In genomic region chr2:166583292-166583691, GRCm38 (mm10) we compare ENCODE assay signal across 17 mouse cellular contexts.
A peak's percentile ranks its signal among the peaks of the same experiment; 100 is the strongest.
DNase-seq lines count a peak whose midpoint lies in the region; ATAC-seq and TF ChIP-seq lines count a peak whose summit lies in the region.
"Had no signal": no experiment of that assay in that cellular context is flagged by ENCODE, and none has a peak within 500 bp of the region (broad histone marks: within the 10 kb centered on the region; RNA-seq: fewer than 3 reads in every experiment).

No protein-coding gene starts in this region.

- intact Hi-C loops in gastrocnemius, adult 2 months (cut with DNase I), result no loop called here
- intact Hi-C loops in gastrocnemius, postnatal 14 days (cut with DNase I; ENCODE audit: low total_unique reads), result no loop called here
- intact Hi-C loops in heart, postnatal 10 days (cut with DNase I), result no loop called here

- no peak overlapping the region for H3K27ac ChIP-seq in gastrocnemius, adult 2 months
- no peak overlapping the region for H3K27ac ChIP-seq in liver, postnatal 0 days (ENCODE audit: low read depth)
- H3K27ac ChIP-seq in liver, embryonic 12.5 days, result no peak overlapping the region
- H3K27ac ChIP-seq in CH12.LX (ENCODE audit: insufficient read depth, low read depth), result no peak overlapping the region
- H3K27ac ChIP-seq: embryonic facial prominence, embryonic 10.5 days; forebrain, embryonic 10.5 days; heart, embryonic 13.5 days; intestine, embryonic 15.5 days; lung, embryonic 15.5 days; midbrain, embryonic 10.5 days; stomach, embryonic 15.5 days had no signal

- H3K79me2 ChIP-seq in CH12.LX (replicated peaks; ENCODE audit: control insufficient read depth, extremely low read depth, insufficient read depth, poor library complexity, severe bottlenecking), result no peaks in the 10 kb centered on the region

- no peak for TF ChIP-seq POLR2A in CH12.LX (IDR thresholded peaks at IDR 0.05; ENCODE audit: low read depth, low read length)

- peak; percentile 21; the same call in 1 of the 2 replicates for TF ChIP-seq CTCF in gastrocnemius, adult 2 months (IDR thresholded peaks at IDR 0.05)
- TF ChIP-seq CTCF in liver, postnatal 0 days (IDR thresholded peaks at IDR 0.05; ENCODE audit: low read depth), result peak; percentile 55
- peak; percentile 28 to 42; a peak in 3 of 4 replicates for TF ChIP-seq CTCF in CH12.LX (conservative IDR thresholded peaks at IDR 0.05 in 1 of 2, IDR thresholded peaks at IDR 0.05 in 1 of 2; ENCODE audit: low read depth in 2 of 2, low read length in 2 of 2)

- no peak overlapping the region for H3K9ac ChIP-seq in liver, postnatal 0 days (replicated peaks)
- H3K9ac ChIP-seq in liver, embryonic 12.5 days, result no peak overlapping the region
- H3K9ac ChIP-seq in CH12.LX (ENCODE audit: insufficient read depth, low read depth), result no peak overlapping the region
- H3K9ac ChIP-seq: heart, embryonic 13.5 days; intestine, embryonic 15.5 days; lung, embryonic 15.5 days; stomach, embryonic 15.5 days had no signal

- TF ChIP-seq EP300 in liver, postnatal 0 days (IDR thresholded peaks at IDR 0.05; ENCODE audit: low read depth), result no peak
- no peak for TF ChIP-seq EP300 in CH12.LX (IDR thresholded peaks at IDR 0.05; ENCODE audit: low read length)

- H3K4me1 ChIP-seq in liver, postnatal 0 days (ENCODE audit: insufficient read depth), result no peaks in the 10 kb centered on the region
- no peaks in the 10 kb centered on the region for H3K4me1 ChIP-seq in liver, embryonic 12.5 days
- peaks cover 0 to 13% of the 10 kb centered on the region in 2 experiments; a peak in 3 of 4 replicates for H3K4me1 ChIP-seq in CH12.LX (ENCODE audit: control insufficient read depth in 1 of 2, insufficient read depth in 2 of 2)
- H3K4me1 ChIP-seq: embryonic facial prominence, embryonic 10.5 days; forebrain, embryonic 10.5 days; heart, embryonic 13.5 days; intestine, embryonic 15.5 days; lung, embryonic 15.5 days; midbrain, embryonic 10.5 days; stomach, embryonic 15.5 days had no signal

- H3K36me3 ChIP-seq in liver, postnatal 0 days (replicated peaks; ENCODE audit: insufficient read depth, low read length), result peaks cover 62% of the 10 kb centered on the region
- H3K36me3 ChIP-seq in liver, embryonic 12.5 days, result peaks cover 90% of the 10 kb centered on the region
- H3K36me3 ChIP-seq in CH12.LX (replicated peaks in 1 of 2; ENCODE audit: control insufficient read depth in 1 of 2, insufficient read depth in 1 of 2, low read length in 1 of 2), result peaks cover 59 to 99% of the 10 kb centered on the region in 2 experiments
- H3K36me3 ChIP-seq: lung, embryonic 15.5 days; stomach, embryonic 15.5 days had no signal

- no peaks in the 10 kb centered on the region for H3K27me3 ChIP-seq in liver, postnatal 0 days (ENCODE audit: insufficient read depth, low read length)
- no peaks in the 10 kb centered on the region for H3K27me3 ChIP-seq in liver, embryonic 12.5 days (replicated peaks)
- no peaks in the 10 kb centered on the region for H3K27me3 ChIP-seq in CH12.LX (replicated peaks)
- H3K27me3 ChIP-seq: heart, embryonic 13.5 days; intestine, embryonic 15.5 days; lung, embryonic 15.5 days; stomach, embryonic 15.5 days had no signal

- ATAC-seq in liver, postnatal 0 days, result no peak
- ATAC-seq in liver, embryonic 12.5 days, result no peak
- ATAC-seq: intestine, embryonic 15.5 days had no signal

- TF ChIP-seq RAD21 in CH12.LX (IDR thresholded peaks at IDR 0.05; ENCODE audit: low read depth, low read length), result no peak

- H3K4me2 ChIP-seq in liver, postnatal 0 days (ENCODE audit: low read depth, low read length), result no peak overlapping the region
- H3K4me2 ChIP-seq in liver, embryonic 12.5 days, result no peak overlapping the region
- H3K4me2 ChIP-seq in CH12.LX (ENCODE audit: insufficient read depth, low read depth, poor library complexity, severe bottlenecking), result no peak overlapping the region
- H3K4me2 ChIP-seq: heart, embryonic 13.5 days; intestine, embryonic 15.5 days; lung, embryonic 15.5 days; stomach, embryonic 15.5 days had no signal

- dilution Hi-C loops in CH12.LX (cut with MboI; ENCODE audit: extremely low pct_ligation_motif_present, extremely low pct_unique_long_range_greater_than_20kb, low sequenced_read_pairs), result no loop called here

- H3K9me3 ChIP-seq in liver, postnatal 0 days (ENCODE audit: low read length), result no peaks in the 10 kb centered on the region
- no peaks in the 10 kb centered on the region for H3K9me3 ChIP-seq in liver, embryonic 12.5 days (replicated peaks)
- H3K9me3 ChIP-seq in CH12.LX (replicated peaks; ENCODE audit: low read length), result no peaks in the 10 kb centered on the region
- H3K9me3 ChIP-seq: embryonic facial prominence, embryonic 10.5 days; forebrain, embryonic 10.5 days; heart, embryonic 13.5 days; intestine, embryonic 15.5 days; lung, embryonic 15.5 days; midbrain, embryonic 10.5 days; stomach, embryonic 15.5 days had no signal

- WGBS in liver, postnatal 0 days (ENCODE audit: insufficient replicate concordance), result 91% methylated on average over 5 of the region's 5 CpGs
- WGBS in liver, embryonic 12.5 days (ENCODE audit: insufficient replicate concordance), result 91% methylated on average over 5 of the region's 5 CpGs

- in situ Hi-C loops in CH12.LX (cut with MboI; ENCODE audit: low pct_ligation_motif_present, low pct_unique_long_range_greater_than_20kb, low sequenced_read_pairs), result no loop called here

- no peak for DNase-seq in gastrocnemius, adult 2 months
- DNase-seq in gastrocnemius, postnatal 14 days, result no peak
- DNase-seq in liver, postnatal 0 days, result no peak
- DNase-seq in CH12.LX (ENCODE audit: extremely low read depth), result no peak
- DNase-seq in induced T-regulatory cell, adult 2 months (ENCODE audit: low read depth), result peak; percentile 50
- DNase-seq in frontal cortex, postnatal 10 days (ENCODE audit: low spot score in 2 of 2), result no peak
- no peak for DNase-seq in heart, postnatal 10 days
- DNase-seq: adrenal gland, postnatal 10 days; cerebellum, adult 9-10 months had no signal

- no peak overlapping the region for H3K4me3 ChIP-seq in gastrocnemius, adult 2 months
- no peak overlapping the region for H3K4me3 ChIP-seq in liver, postnatal 0 days (ENCODE audit: low read depth, low read length)
- no peak overlapping the region for H3K4me3 ChIP-seq in liver, embryonic 12.5 days
- H3K4me3 ChIP-seq in CH12.LX (replicated peaks in 1 of 3; ENCODE audit: low read depth in 2 of 3, low read length in 2 of 3, poor library complexity in 1 of 3), result no peak overlapping the region
- H3K4me3 ChIP-seq: embryonic facial prominence, embryonic 10.5 days; forebrain, embryonic 10.5 days; heart, embryonic 13.5 days; intestine, embryonic 15.5 days; lung, embryonic 15.5 days; midbrain, embryonic 10.5 days; stomach, embryonic 15.5 days had no signal

TF ChIP-seq in CH12.LX, 34 proteins besides CTCF, POLR2A, EP300 and RAD21:
- TF ChIP-seq ZC3H11A (IDR thresholded peaks at IDR 0.05; ENCODE audit: low read depth, low read length), result no peak
- no peak for TF ChIP-seq CHD2 (IDR thresholded peaks at IDR 0.05; ENCODE audit: low read length)
- no peak for TF ChIP-seq CHD1 (IDR thresholded peaks at IDR 0.05; ENCODE audit: low read depth, low read length)
- no peak for TF ChIP-seq TBP (conservative IDR thresholded peaks at IDR 0.05; ENCODE audit: low read depth, low read length)
- no peak for TF ChIP-seq SMC3 (IDR thresholded peaks at IDR 0.05; ENCODE audit: low read depth, low read length)
- TF ChIP-seq UBTF (IDR thresholded peaks at IDR 0.05; ENCODE audit: low read depth, low read length), result no peak
- TF ChIP-seq GABPA (IDR thresholded peaks at IDR 0.05; ENCODE audit: insufficient replicate concordance, low read depth, low read length), result no peak
- no peak for TF ChIP-seq MAX (IDR thresholded peaks at IDR 0.05; ENCODE audit: low read length)
- TF ChIP-seq IRF4 (IDR thresholded peaks at IDR 0.05; ENCODE audit: low read depth, low read length), result no peak
- no peak for TF ChIP-seq USF2 (conservative IDR thresholded peaks at IDR 0.05; ENCODE audit: low read depth, low read length)
- no peak for TF ChIP-seq SIN3A (IDR thresholded peaks at IDR 0.05; ENCODE audit: low read length)
- TF ChIP-seq MAFK (IDR thresholded peaks at IDR 0.05; ENCODE audit: insufficient replicate concordance, low read length), result no peak
- no peak for TF ChIP-seq ELF1 (IDR thresholded peaks at IDR 0.05; ENCODE audit: low read depth, low read length)
- no peak for TF ChIP-seq MXI1 (IDR thresholded peaks at IDR 0.05; ENCODE audit: low read depth, low read length)
- TF ChIP-seq MAZ (IDR thresholded peaks at IDR 0.05; ENCODE audit: low read depth, low read length), result no peak
- TF ChIP-seq POLR2AphosphoS2 (IDR thresholded peaks at IDR 0.05; ENCODE audit: low read depth, low read length), result no peak
- no peak for TF ChIP-seq ZKSCAN1 (IDR thresholded peaks at IDR 0.05; ENCODE audit: borderline replicate concordance, low read depth, low read length)
TF ChIP-seq in CH12.LX: peak in this region for 0.
